Mouse (Mus musculus) testis, adult 2 months (tissue): ENCODE data around the gene Tacc2.

ENCODE experiments used
- CTCF ChIP-seq: fragments of 200-500 bp; IDR thresholded peaks from 2 replicates; pipeline ENCODE4 v1.5.1; 2012; ENCODE audit warnings: low read depth, mild to moderate bottlenecking, inconsistent platforms, low read length, moderate library complexity; ENCODE audit not compliant: control insufficient read depth, insufficient read depth, insufficient replicate concordance
- POLR2A ChIP-seq: fragments of 200-500 bp; IDR thresholded peaks from 2 replicates; pipeline ENCODE4 v1.6.1; 2012; ENCODE audit warnings: low read depth, mild to moderate bottlenecking, inconsistent platforms, low read length, moderate library complexity; ENCODE audit not compliant: control insufficient read depth

DNA sequence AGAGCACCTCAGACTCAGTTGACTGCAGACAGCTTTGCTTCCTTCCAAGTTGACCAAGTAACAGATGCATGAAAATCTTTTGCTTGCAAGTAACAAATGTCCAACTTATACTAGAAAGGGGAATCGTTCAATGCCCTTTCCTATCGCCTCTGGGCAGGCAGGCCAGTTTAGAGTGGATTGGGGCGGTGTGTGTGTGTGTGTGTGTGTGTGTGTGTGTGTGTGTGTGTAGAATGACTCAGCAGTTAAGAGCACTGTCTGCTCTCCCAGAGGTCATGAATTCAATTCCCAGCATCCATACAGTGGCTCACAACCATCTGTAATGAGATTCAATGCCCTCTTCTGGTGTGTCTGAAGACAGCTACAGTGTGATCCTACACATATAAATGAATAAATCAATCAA is 22.8 kb downstream of the Tacc2 start:
- TF ChIP-seq CTCF, result no peak
- no peak for TF ChIP-seq POLR2A
